Mouse (Mus musculus) neural tube, postnatal 0 days (tissue): ENCODE results near the gene Dnase1l1. TPM values are rescaled to one million over a fixed set of nuclear protein-coding genes. Genes with fewer than 3 reads are reported as not detected.

Experiments used
- microRNA-seq: library from miRNA; unstranded; fragments of <30 nt; microRNA quantifications from one replicate; pipeline ENCODE4, GENCODE M21; 2016
- polyA plus RNA-seq: library from polyadenylated mRNA; unstranded; fragments of >200 nt; fragmentation: Nextera tagmentation; extraction: Ambion mirVana; gene quantifications from 2 replicates; pipeline ENCODE4 v1.2.1, GENCODE M21; 2015

Dnase1l1 gene
- 4.8 and 6.5 TPM in 2 replicates for polyA plus RNA-seq

DNA sequence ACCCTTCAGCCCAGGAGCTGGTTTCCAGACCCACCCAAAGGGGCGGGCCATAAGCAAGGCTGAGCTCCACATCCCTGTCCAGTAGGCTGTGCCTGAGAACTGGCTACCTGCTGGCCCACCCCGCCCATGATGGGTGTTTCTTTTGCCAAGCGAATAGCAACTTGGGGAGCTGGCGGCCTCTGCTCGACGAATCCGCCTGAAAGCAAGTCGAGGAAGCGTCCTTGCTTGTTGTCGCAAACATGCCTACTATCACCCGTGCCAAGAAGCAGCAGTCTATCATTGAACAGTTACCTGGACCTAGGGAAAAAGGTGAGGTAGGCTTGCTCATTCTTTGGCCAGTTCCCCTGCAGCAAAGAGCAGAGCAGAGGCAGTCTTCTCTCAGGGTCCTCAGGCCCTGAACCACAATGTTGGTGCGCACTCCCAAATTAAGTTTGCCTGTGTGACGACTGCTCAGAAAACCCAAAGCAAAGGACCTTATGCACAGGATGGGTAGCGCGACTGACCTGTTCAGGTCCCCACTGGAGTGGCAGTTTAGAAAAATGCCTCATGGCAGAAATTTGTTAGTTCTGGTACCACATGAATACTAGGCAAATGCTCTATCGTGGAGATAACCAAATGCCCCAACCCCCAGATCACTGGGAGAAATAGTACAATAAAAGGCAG lies at the start of gene Dnase1l1, which contains the start of gene Taz:
Dnase1l1 (minus strand) TSS at position 606 of the 663 bp plus-strand sequence.
Taz (plus strand) TSS at position 181 of the 663 bp plus-strand sequence.

DNA sequence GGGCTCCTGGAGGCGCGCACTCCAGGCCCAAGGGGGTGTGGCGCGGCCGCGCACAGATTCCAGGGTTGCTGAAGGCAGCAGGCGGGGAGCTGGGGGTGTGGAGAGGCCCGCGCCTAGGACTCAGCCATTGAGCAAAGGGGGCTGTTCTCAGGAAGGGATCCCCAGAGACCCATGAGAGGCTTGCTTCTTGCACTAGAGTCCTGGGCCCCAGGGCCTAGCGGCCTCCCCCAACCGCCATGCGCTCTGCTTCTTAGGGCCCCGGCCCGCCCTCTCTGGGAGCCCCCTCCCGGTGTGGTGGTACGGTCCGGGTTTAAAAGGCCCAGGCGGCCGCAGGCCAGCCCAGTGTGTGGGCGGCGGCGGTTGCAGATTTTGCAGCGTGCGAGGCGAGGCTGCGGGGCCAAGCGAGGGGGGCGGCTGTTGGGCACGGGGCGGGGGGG lies 46.6 kb upstream of the Dnase1l1 start, which contains the start of gene Plxna3:
Plxna3 (plus strand) TSS at position 342 of the 437 bp plus-strand sequence.

DNA sequence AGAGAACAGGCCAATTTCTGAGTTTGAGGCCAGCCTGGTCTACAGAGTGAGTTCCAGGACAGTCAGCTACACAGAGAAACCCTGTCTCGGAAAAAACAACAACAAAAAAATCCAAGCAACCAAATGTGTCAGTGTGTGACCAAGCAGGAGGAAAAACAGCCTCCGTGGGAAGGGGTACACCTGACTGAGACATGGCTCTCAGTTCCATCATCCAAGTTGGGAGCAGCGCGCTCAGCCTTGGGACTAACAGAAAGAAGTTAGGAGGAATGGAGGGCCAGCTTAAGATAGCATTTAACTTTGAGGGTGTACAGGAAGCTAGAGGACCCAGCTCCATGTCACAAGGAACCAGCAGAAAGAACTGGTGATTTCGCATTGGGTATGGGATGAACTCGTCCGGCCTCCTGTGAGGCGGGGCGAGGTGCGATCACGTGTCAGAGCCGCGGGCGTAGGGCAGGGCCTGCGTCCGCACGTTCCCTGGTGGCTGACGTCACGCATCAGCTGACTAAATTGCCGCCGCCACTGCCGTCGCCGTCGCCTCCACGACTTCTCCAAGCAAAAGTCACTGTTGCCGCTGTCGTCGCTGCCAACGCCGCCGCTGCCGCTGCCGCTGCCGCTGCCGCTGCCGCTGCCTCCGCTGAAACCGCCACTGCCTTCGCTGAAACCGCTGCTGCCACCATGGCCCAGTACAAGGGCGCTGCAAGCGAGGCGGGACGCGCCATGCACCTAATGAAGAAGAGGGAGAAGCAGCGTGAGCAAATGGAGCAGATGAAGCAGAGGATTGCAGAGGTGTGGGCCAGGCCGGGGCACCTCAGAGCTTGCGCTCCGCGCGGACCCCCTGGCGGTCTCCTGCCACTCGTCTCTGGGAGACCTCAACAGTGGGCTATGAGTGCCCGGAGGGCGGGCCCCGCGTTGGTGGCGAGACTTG lies 30.7 kb upstream of the Dnase1l1 start, which contains the start of gene Fam50a:
Fam50a (plus strand) TSS at position 494 of the 925 bp plus-strand sequence.

DNA sequence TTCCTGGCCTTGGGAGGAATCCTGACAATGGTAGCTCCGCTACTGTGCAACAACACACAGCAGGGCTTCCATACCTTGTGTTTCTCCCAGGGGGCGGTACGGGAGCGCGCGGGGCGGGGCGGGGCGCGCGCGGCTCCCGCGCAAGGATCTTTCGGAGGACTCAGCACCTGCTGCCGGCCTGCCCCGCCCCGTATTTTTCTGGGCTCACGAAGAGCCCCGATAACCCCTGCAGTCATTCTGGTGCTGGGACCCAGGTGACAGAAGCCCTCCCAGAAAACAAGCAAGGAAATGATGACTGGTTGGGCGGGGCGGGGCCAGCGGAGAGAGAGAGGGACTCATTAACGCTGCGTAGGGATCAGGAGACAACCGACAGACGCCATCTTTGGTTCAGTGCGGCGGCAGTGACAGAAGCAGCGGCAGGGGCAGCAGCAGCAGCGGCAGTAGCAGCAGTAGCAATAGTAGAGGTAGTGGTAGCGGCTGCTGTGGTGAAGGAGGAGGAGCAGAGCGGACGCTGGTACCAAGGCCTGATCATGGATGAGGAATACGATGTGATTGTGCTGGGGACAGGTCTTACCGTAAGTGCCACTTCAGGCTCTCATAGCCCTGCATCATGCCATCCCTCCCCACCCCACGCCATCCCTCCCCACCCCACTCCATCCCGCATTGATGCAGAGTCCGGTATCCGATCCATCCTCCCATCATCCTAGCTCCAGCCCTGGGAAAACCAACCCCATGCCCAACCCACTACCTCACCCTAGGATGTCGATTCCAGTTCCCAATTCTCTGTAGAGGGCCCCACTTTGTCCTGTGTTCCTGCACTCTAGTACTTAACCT lies 22.9 kb upstream of the Dnase1l1 start, which contains the start of gene Gdi1:
Gdi1 (plus strand) TSS at position 132 of the 834 bp plus-strand sequence.

GRCm38 (mm10) chrX:74296538-74297448 lies 14.7 kb upstream of the Dnase1l1 start, which contains the start of gene Atp6ap1:
Atp6ap1 (plus strand) TSS chrX:74297097.

DNA sequence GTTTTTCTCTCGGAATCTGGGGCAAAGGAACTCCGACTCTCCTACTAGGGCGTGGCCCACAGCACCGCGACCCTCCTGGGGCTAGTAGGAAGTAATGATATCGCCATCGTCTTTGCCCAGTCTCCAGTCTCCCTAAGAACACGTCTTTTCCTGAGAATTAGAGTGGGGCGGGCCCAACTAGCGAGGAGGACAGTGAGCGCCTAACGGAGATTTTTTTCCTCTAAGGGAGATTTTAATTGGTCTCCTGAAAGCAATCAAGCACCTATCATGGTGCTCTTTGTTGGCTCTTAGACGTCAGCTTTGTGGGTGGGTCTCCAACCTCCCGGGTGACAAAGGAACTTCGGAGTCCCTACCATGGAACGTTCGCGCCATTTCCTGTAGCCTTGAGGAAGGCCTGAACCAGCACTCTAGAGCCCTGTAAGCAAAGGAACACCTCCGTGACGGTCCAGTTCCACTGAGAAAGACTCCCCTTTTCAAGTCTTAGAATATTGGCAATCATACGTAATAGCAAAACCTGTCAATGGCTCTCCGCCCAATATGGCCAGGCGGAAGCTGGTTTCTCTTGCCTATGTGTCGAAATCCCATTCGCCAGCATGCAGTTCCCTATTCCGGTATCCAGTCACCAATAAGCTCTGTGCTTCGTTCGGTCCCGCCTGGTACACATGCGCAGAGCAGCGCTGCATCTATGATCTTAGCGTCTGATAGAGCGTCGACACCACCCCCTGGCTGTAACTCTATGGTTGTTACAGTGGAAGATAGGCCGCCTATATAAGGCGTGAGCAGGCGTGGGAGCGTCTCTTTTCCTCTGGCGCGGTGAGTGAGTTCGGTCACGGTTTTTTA lies 11.9 kb downstream of the Dnase1l1 start, which contains the start of gene Rpl10:
Rpl10 (plus strand) TSS at position 751 of the 840 bp plus-strand sequence.

DNA sequence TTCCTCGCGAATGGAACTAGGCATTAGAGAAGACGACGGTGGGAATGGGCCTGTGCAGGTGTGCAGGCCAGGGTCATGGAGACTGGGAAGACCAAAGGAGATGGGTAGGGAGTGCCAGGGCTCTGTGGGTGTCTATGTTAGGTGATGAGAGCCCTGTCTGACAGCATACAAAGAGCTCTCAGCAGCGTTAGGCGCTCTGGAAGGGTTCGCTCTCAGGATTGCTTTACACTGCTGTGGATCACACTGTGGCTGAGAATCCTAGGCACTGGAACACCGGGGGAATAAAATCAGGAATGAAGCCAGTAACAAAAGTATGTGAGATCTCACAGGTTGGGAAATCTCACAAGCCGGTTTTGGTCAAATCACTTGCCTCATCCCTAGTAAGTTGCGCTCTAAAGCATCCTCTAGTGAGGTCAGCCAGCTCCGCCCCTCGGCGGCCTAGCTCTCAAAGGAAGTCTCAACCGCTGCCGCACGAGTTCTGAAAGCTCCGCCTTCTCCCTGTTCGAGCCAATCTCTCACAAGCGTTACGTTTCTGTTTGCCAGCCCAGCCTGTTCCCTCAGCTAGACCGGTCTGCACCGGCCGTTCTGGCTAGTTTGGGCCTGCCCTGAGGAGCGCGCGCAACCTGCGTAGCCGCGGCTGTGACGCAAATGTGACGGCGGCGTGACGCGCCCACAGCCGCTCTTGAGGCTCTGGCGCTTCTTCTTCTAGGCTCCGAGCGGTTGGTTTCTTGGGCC lies 27.8 kb downstream of the Dnase1l1 start, which contains the start of gene Emd:
Emd (plus strand) TSS at position 535 of the 735 bp plus-strand sequence.

DNA sequence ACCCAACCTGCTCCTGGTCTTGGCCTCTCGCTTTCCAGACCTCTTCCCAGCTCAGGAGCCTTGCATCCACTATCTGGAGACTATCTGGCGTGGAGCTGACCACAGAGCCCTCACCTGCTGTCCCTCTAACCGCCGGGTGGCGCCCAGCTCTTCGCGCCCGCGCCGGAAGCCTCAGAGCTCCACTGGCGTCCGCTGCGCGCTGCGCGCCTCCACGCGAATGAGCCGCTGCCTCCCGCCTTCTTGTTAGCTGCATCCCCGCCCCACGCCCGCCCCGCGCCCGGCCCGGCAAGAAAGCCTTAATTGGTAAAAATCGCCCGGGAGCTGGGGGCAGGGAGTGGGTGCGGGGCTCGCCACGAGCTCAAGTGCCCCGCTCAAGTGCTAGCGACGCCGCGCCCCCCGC lies 32.5 kb downstream of the Dnase1l1 start, which contains the start of gene Flna:
Flna (minus strand) TSS at position 206 of the 400 bp plus-strand sequence.

Small RNAs within 50 kb of the gene (microRNA-seq; reads per million reads assigned to microRNA genes)
- gene Mir7091, result not detected
- not detected for gene Mir7092

Other genes starting within 250 kb of the Dnase1l1 start
- not detected in 2 replicates for gene Opn1mw, start 154.9 kb downstream of the Dnase1l1 start, polyA plus RNA-seq
- 10.4 and 12.3 TPM in 2 replicates for gene Mecp2, start 147.0 kb downstream of the Dnase1l1 start, polyA plus RNA-seq
- gene Tex28, start 114.5 kb downstream of the Dnase1l1 start, polyA plus RNA-seq, result not detected in 2 replicates
- gene Tktl1, start 105.1 kb downstream of the Dnase1l1 start, polyA plus RNA-seq, result 0.06 and 0.11 TPM in 2 replicates
- 43.8 and 61.0 TPM in 2 replicates for gene Flna, start 32.5 kb downstream of the Dnase1l1 start, polyA plus RNA-seq
- 14.8 and 19.3 TPM in 2 replicates for gene Emd, start 27.6 kb downstream of the Dnase1l1 start, polyA plus RNA-seq
- 381 and 413 TPM in 2 replicates for gene Rpl10, start 11.5 kb downstream of the Dnase1l1 start, polyA plus RNA-seq
- gene Taz, start 425 bp downstream of the Dnase1l1 start, polyA plus RNA-seq, result 71.7 and 76.5 TPM in 2 replicates
- gene Atp6ap1, start 14.8 kb upstream of the Dnase1l1 start, polyA plus RNA-seq, result 288 and 316 TPM in 2 replicates
- 703 and 737 TPM in 2 replicates for gene Gdi1, start 22.7 kb upstream of the Dnase1l1 start, polyA plus RNA-seq
- gene Fam50a, start 30.7 kb upstream of the Dnase1l1 start, polyA plus RNA-seq, result 50.7 and 58.8 TPM in 2 replicates
- gene Plxna3, start 46.7 kb upstream of the Dnase1l1 start, polyA plus RNA-seq, result 17.0 and 25.9 TPM in 2 replicates
- 84.2 and 99.7 TPM in 2 replicates for gene Lage3, start 71.3 kb upstream of the Dnase1l1 start, polyA plus RNA-seq
- gene Ubl4a, start 90.9 kb upstream of the Dnase1l1 start, polyA plus RNA-seq, result 62.6 and 63.8 TPM in 2 replicates
- 7.3 TPM in 2 replicates for gene Slc10a3, start 91.0 kb upstream of the Dnase1l1 start, polyA plus RNA-seq
- 29.6 and 32.1 TPM in 2 replicates for gene Fam3a, start 110.9 kb upstream of the Dnase1l1 start, polyA plus RNA-seq
- 9.5 and 9.7 TPM in 2 replicates for gene Ikbkg, start 111.0 kb upstream of the Dnase1l1 start, polyA plus RNA-seq
- 38.9 and 41.4 TPM in 2 replicates for gene G6pdx, start 146.9 kb upstream of the Dnase1l1 start, polyA plus RNA-seq
- not detected in 2 replicates for gene Gm6880, start 199.1 kb upstream of the Dnase1l1 start, polyA plus RNA-seq